Mouse (Mus musculus) olfactory bulb, adult 2 months (tissue): Measurements from ENCODE around the gene Trip11.

Source experiments
- CTCF ChIP-seq: fragments of 200-500 bp; IDR thresholded peaks from 2 replicates; pipeline ENCODE4 v1.5.1; 2012; ENCODE audit warnings: low read depth, mild to moderate bottlenecking, low read length, moderate library complexity; ENCODE audit not compliant: insufficient read depth
- POLR2A ChIP-seq: fragments of 200-500 bp; IDR thresholded peaks from 2 replicates; pipeline ENCODE4 v1.6.1; 2012; ENCODE audit warnings: mild to moderate bottlenecking, low read depth, low read length, moderate library complexity; ENCODE audit not compliant: insufficient read depth

GRCm38 (mm10) chr12:101818246-101818607 lies 94.8 kb downstream of the Trip11 start:
- TF ChIP-seq CTCF (no peak), POLR2A (no peak)
